In genomic region chr11:111042175-111042574, GRCm38 (mm10) we compare ENCODE assay signal across 8 mouse cellular contexts. TPM values are rescaled to one million over a fixed set of nuclear protein-coding genes. Genes with fewer than 3 reads are reported as not detected.
A peak's percentile ranks its signal among the peaks of the same experiment; 100 is the strongest.
DNase-seq lines count a peak whose midpoint lies in the region; ATAC-seq and TF ChIP-seq lines count a peak whose summit lies in the region.

No protein-coding gene starts in this region.

- H3K9me3 ChIP-seq in midbrain, embryonic 14.5 days (ENCODE audit: control insufficient read depth, low read length): no peaks in the 10 kb centered on the region
- no peaks in the 10 kb centered on the region for H3K9me3 ChIP-seq in midbrain, embryonic 10.5 days (replicated peaks)

- 48% methylated on average over 5 of the region's 5 CpGs for WGBS in midbrain, embryonic 14.5 days
- 52% methylated on average over 5 of the region's 5 CpGs for WGBS in midbrain, embryonic 10.5 days
- WGBS in lung, adult 2 months: 39% methylated on average over 5 of the region's 5 CpGs

- intact Hi-C loops in gastrocnemius, postnatal 36 days (cut with DNase I): loop anchor here (2.0 to 5.0 kb wide), 2 partner anchors 469 to 505 kb away; no protein-coding TSS in a partner anchor

- no peak overlapping the region for H3K4me3 ChIP-seq in midbrain, embryonic 14.5 days (replicated peaks; ENCODE audit: low read depth, low read length)
- H3K4me3 ChIP-seq in midbrain, embryonic 10.5 days: no peak overlapping the region
- no peak overlapping the region for H3K4me3 ChIP-seq in lung, adult 2 months (replicated peaks; ENCODE audit: extremely low read depth, low read depth, low read length)

- no peak overlapping the region for H3K9ac ChIP-seq in midbrain, embryonic 14.5 days (replicated peaks; ENCODE audit: low read length)

- no peak for TF ChIP-seq CTCF in lung, adult 2 months (IDR thresholded peaks at IDR 0.05; ENCODE audit: insufficient read depth, low read length)

- H3K27me3 ChIP-seq in midbrain, embryonic 14.5 days (ENCODE audit: control insufficient read depth, insufficient read depth, low read length): no peaks in the 10 kb centered on the region
- H3K27me3 ChIP-seq in midbrain, embryonic 10.5 days (ENCODE audit: low read depth, poor library complexity, severe bottlenecking): no peaks in the 10 kb centered on the region

- no peak for ATAC-seq in midbrain, embryonic 14.5 days (ENCODE audit: low FRiP score, low TSS enrichment)
- ATAC-seq in activated CD4-positive, CD25-positive, alpha-beta regulatory T cell, adult 4 months: no peak

- H3K4me1 ChIP-seq in midbrain, embryonic 14.5 days (ENCODE audit: control insufficient read depth, insufficient read depth, low read length): no peaks in the 10 kb centered on the region
- no peaks in the 10 kb centered on the region for H3K4me1 ChIP-seq in midbrain, embryonic 10.5 days
- H3K4me1 ChIP-seq in lung, adult 2 months (ENCODE audit: control insufficient read depth, insufficient read depth, low read length): no peaks in the 10 kb centered on the region

- H3K4me2 ChIP-seq in midbrain, embryonic 14.5 days (ENCODE audit: low read length): no peak overlapping the region

- peak; percentile 40 for DNase-seq in gastrocnemius, postnatal 10 days
- DNase-seq in gastrocnemius, postnatal 36 days: no peak
- DNase-seq in midbrain, embryonic 14.5 days: peak; percentile 57
- DNase-seq in midbrain, embryonic 10.5 days (ENCODE audit: low spot score): no peak
- peak; percentile 40 for DNase-seq in ZHBTc4 (ENCODE audit: low read depth, low spot score)
- DNase-seq in lung, adult 2 months: peak; percentile 17
- no peak for DNase-seq in MN1 (ENCODE audit: low spot score)

- no peak overlapping the region for H3K27ac ChIP-seq in midbrain, embryonic 14.5 days (replicated peaks; ENCODE audit: low read depth, low read length)
- no peak overlapping the region for H3K27ac ChIP-seq in midbrain, embryonic 10.5 days (replicated peaks)

- no peaks in the 10 kb centered on the region for H3K36me3 ChIP-seq in midbrain, embryonic 14.5 days (ENCODE audit: control insufficient read depth, insufficient read depth, low read length)
- no peaks in the 10 kb centered on the region for H3K36me3 ChIP-seq in midbrain, embryonic 10.5 days

- no peak for TF ChIP-seq POLR2A in lung, adult 2 months (IDR thresholded peaks at IDR 0.05; ENCODE audit: borderline replicate concordance, extremely low read depth, low read depth, low read length)

RNA-seq across cellular contexts. Expression of gene Kcnj2, which starts 23.8 kb away (rescaled TPM):
- 10 to 100 TPM; 27.1 to 30.1 TPM for total RNA-seq in gastrocnemius, postnatal 10 days (2021)
- total RNA-seq in gastrocnemius, postnatal 36 days (2021): 10 to 100 TPM; 29.8 to 46.5 TPM
- polyA plus RNA-seq in midbrain, embryonic 14.5 days (2014; fragmentation: Nextera tagmentation; extraction: Ambion mirVana): 0.63 and 1.3 TPM in 2 replicates
- 0.65 and 0.94 TPM in 2 replicates for polyA plus RNA-seq in midbrain, embryonic 10.5 days (2016; fragmentation: Nextera tagmentation; extraction: Ambion mirVana)
- 2.6 and 3.8 TPM in 2 replicates for polyA plus RNA-seq in lung, adult 2 months (2012; rRNA removed)
- under 1 TPM in 1 of 2 experiments, not detected in 1; 0.09 TPM for polyA plus RNA-seq in activated CD4-positive, CD25-positive, alpha-beta regulatory T cell, adult 4 months (2017; shearing (Covaris generic))

Comparison
In these comparisons a context has a peak if more than half of its experiments do, and no peak if none do; other contexts are left out.
1. DNase-seq: peak in gastrocnemius, postnatal 10 days (single experiment), midbrain, embryonic 14.5 days (single experiment), ZHBTc4 (single experiment) and lung, adult 2 months (single experiment); none in gastrocnemius, postnatal 36 days (0 of 2), midbrain, embryonic 10.5 days (single experiment) and MN1 (single experiment).